Mouse (Mus musculus): ENCODE results near the gene Fbln1. TPM values are rescaled to one million over a fixed set of nuclear protein-coding genes. Genes with fewer than 3 reads are reported as not detected.

Fbln1 gene
- polyA plus RNA-seq, 1 experiment, result 48.1 TPM

GRCm38 (mm10) chr15:85207763-85208162, 2.0 kb downstream of the Fbln1 start:
- Histone ChIP-seq H3K36me3 (ENCODE audit: control insufficient read depth, insufficient read depth, low read length, poor library complexity, severe bottlenecking) (peaks cover 3% of the 10 kb centered on the region; the same call in 1 of the 2 replicates), H3K4me3 (ENCODE audit: low read depth, low read length) (no peak overlapping the region), H3K27me3 (ENCODE audit: control insufficient read depth, insufficient read depth, low read length, poor library complexity, severe bottlenecking) (no peaks in the 10 kb centered on the region), H3K9ac (ENCODE audit: low read depth, poor library complexity, severe bottlenecking) (peak overlapping the region; percentile 28; the same call in 1 of the 2 replicates), H3K9me3 (replicated peaks; ENCODE audit: control insufficient read depth, insufficient read depth, low read length, poor library complexity, severe bottlenecking) (no peaks in the 10 kb centered on the region; the same call in 1 of the 2 replicates), H3K27ac (ENCODE audit: insufficient read depth, low read length) (0 out of 2 replicates have a peak overlapping the region, but pooled peaks have one; percentile 8), H3K4me1 (ENCODE audit: control insufficient read depth, insufficient read depth, low read length) (peaks cover 2% of the 10 kb centered on the region)
- TF ChIP-seq POLR2A (IDR thresholded peaks at IDR 0.05; ENCODE audit: insufficient read depth, low read length) (no peak), EP300 (IDR thresholded peaks at IDR 0.05; ENCODE audit: insufficient read depth, low read depth, low read length) (no peak)

GRCm38 (mm10) chr15:85208332-85208731, 2.6 kb downstream of the Fbln1 start:
- H3K27ac ChIP-seq (ENCODE audit: insufficient read depth, low read length), result no peak overlapping the region
- H3K9me3 ChIP-seq (replicated peaks; ENCODE audit: control insufficient read depth, insufficient read depth, low read length, poor library complexity, severe bottlenecking), result no peaks in the 10 kb centered on the region; the same call in 1 of the 2 replicates
- no peaks in the 10 kb centered on the region for H3K27me3 ChIP-seq (ENCODE audit: control insufficient read depth, insufficient read depth, low read length, poor library complexity, severe bottlenecking)
- no peak for TF ChIP-seq CTCF (IDR thresholded peaks at IDR 0.05; ENCODE audit: low read depth, low read length)
- TF ChIP-seq POLR2A (IDR thresholded peaks at IDR 0.05; ENCODE audit: insufficient read depth, low read length), result no peak
- no peak for TF ChIP-seq EP300 (IDR thresholded peaks at IDR 0.05; ENCODE audit: insufficient read depth, low read depth, low read length)
- H3K4me1 ChIP-seq (ENCODE audit: control insufficient read depth, insufficient read depth, low read length), result peaks cover 2% of the 10 kb centered on the region
- peaks cover 3% of the 10 kb centered on the region; the same call in 1 of the 2 replicates for H3K36me3 ChIP-seq (ENCODE audit: control insufficient read depth, insufficient read depth, low read length, poor library complexity, severe bottlenecking)
- no peak overlapping the region for H3K4me3 ChIP-seq (ENCODE audit: low read depth, low read length)
- peak overlapping the region; percentile 28; the same call in 1 of the 2 replicates for H3K9ac ChIP-seq (ENCODE audit: low read depth, poor library complexity, severe bottlenecking)

- Histone ChIP-seq H3K27ac (ENCODE audit: insufficient read depth, low read length) (no peak overlapping the region), H3K36me3 (ENCODE audit: control insufficient read depth, insufficient read depth, low read length, poor library complexity, severe bottlenecking) (peaks cover 3% of the 10 kb centered on the region; the same call in 1 of the 2 replicates), H3K9ac (ENCODE audit: low read depth, poor library complexity, severe bottlenecking) (no peak overlapping the region), H3K27me3 (ENCODE audit: control insufficient read depth, insufficient read depth, low read length, poor library complexity, severe bottlenecking) (no peaks in the 10 kb centered on the region), H3K9me3 (replicated peaks; ENCODE audit: control insufficient read depth, insufficient read depth, low read length, poor library complexity, severe bottlenecking) (no peaks in the 10 kb centered on the region; the same call in 1 of the 2 replicates), H3K4me3 (ENCODE audit: low read depth, low read length) (no peak overlapping the region), H3K4me1 (ENCODE audit: control insufficient read depth, insufficient read depth, low read length) (peaks cover 2% of the 10 kb centered on the region)
- TF ChIP-seq POLR2A (IDR thresholded peaks at IDR 0.05; ENCODE audit: insufficient read depth, low read length) (no peak), CTCF (IDR thresholded peaks at IDR 0.05; ENCODE audit: low read depth, low read length) (peak; percentile 16)
Observed at GRCm38 (mm10) chr15:85209341-85209740, 3.6 kb downstream of the Fbln1 start.

GRCm38 (mm10) chr15:85210686-85211085, 4.9 kb downstream of the Fbln1 start:
- peak overlapping the region; percentile 34 for H3K27ac ChIP-seq (ENCODE audit: insufficient read depth, low read length)
- H3K4me3 ChIP-seq (ENCODE audit: low read depth, low read length), result peak overlapping the region; percentile 65
- H3K9ac ChIP-seq (ENCODE audit: low read depth, poor library complexity, severe bottlenecking), result 0 out of 2 replicates have a peak overlapping the region, but pooled peaks have one; percentile 0
- no peaks in the 10 kb centered on the region for H3K27me3 ChIP-seq (ENCODE audit: control insufficient read depth, insufficient read depth, low read length, poor library complexity, severe bottlenecking)
- TF ChIP-seq CTCF (IDR thresholded peaks at IDR 0.05; ENCODE audit: low read depth, low read length) (no peak), EP300 (IDR thresholded peaks at IDR 0.05; ENCODE audit: insufficient read depth, low read depth, low read length) (peak; percentile 69; the same call in 1 of the 2 replicates), POLR2A (IDR thresholded peaks at IDR 0.05; ENCODE audit: insufficient read depth, low read length) (no peak)
- H3K9me3 ChIP-seq (replicated peaks; ENCODE audit: control insufficient read depth, insufficient read depth, low read length, poor library complexity, severe bottlenecking), result no peaks in the 10 kb centered on the region; the same call in 1 of the 2 replicates
- peaks cover 3% of the 10 kb centered on the region; the same call in 1 of the 2 replicates for H3K36me3 ChIP-seq (ENCODE audit: control insufficient read depth, insufficient read depth, low read length, poor library complexity, severe bottlenecking)
- H3K4me1 ChIP-seq (ENCODE audit: control insufficient read depth, insufficient read depth, low read length), result peaks cover 2% of the 10 kb centered on the region

- Histone ChIP-seq H3K36me3 (ENCODE audit: control insufficient read depth, insufficient read depth, low read length, poor library complexity, severe bottlenecking) (peaks cover 3% of the 10 kb centered on the region; the same call in 1 of the 2 replicates), H3K4me3 (ENCODE audit: low read depth, low read length) (peak overlapping the region; percentile 65), H3K27me3 (ENCODE audit: control insufficient read depth, insufficient read depth, low read length, poor library complexity, severe bottlenecking) (no peaks in the 10 kb centered on the region), H3K9ac (ENCODE audit: low read depth, poor library complexity, severe bottlenecking) (0 out of 2 replicates have a peak overlapping the region, but pooled peaks have one; percentile 0), H3K27ac (ENCODE audit: insufficient read depth, low read length) (peak overlapping the region; percentile 34), H3K4me1 (ENCODE audit: control insufficient read depth, insufficient read depth, low read length) (peaks cover 2% of the 10 kb centered on the region), H3K9me3 (replicated peaks; ENCODE audit: control insufficient read depth, insufficient read depth, low read length, poor library complexity, severe bottlenecking) (no peaks in the 10 kb centered on the region; the same call in 1 of the 2 replicates)
- TF ChIP-seq CTCF (IDR thresholded peaks at IDR 0.05; ENCODE audit: low read depth, low read length) (no peak), EP300 (IDR thresholded peaks at IDR 0.05; ENCODE audit: insufficient read depth, low read depth, low read length) (no peak), POLR2A (IDR thresholded peaks at IDR 0.05; ENCODE audit: insufficient read depth, low read length) (no peak)
Observed at GRCm38 (mm10) chr15:85211101-85211760, 5.5 kb downstream of the Fbln1 start.
